Mouse (Mus musculus) heart, adult 2 months (tissue): ENCODE data around the gene Pa2g4. TPM values are rescaled to one million over a fixed set of nuclear protein-coding genes. Genes with fewer than 3 reads are reported as not detected.

Experiments used
- DNase-seq, 2 experiments: peaks; one replicate each; pipeline ENCODE4 v3.0.0; 2021
- H3K27ac ChIP-seq: fragments of 200-600 bp; 2 replicates; pipeline ENCODE4 v1.8.1; 2022
- H3K27me3 ChIP-seq: fragments of 200-500 bp; 2 replicates; pipeline ENCODE4 v1.6.1; 2012; ENCODE audit warnings: mild to moderate bottlenecking, low read length, inconsistent platforms, mixed read lengths; ENCODE audit not compliant: control insufficient read depth, insufficient read depth
- H3K36me3 ChIP-seq: fragments of 200-500 bp; 2 replicates; pipeline ENCODE4 v1.6.1; 2012; ENCODE audit warnings: low read length, inconsistent platforms; ENCODE audit not compliant: control insufficient read depth, insufficient read depth
- H3K4me1 ChIP-seq: fragments of 200-500 bp; 2 replicates; pipeline ENCODE4 v1.6.1; 2011; ENCODE audit warnings: low read length; ENCODE audit not compliant: control insufficient read depth, insufficient read depth
- H3K4me3 ChIP-seq: fragments of 200-600 bp; 2 replicates; pipeline ENCODE4 v1.8.1; 2022
- H3K79me2 ChIP-seq: fragments of 200-500 bp; replicated peaks from 2 replicates; pipeline ENCODE4 v1.6.1; 2012; ENCODE audit warnings: mild to moderate bottlenecking, inconsistent platforms, low read length, moderate library complexity, mixed read lengths; ENCODE audit not compliant: control insufficient read depth, insufficient read depth
- H3K9ac ChIP-seq: fragments of 200-500 bp; 2 replicates; pipeline ENCODE4 v1.6.1; 2012; ENCODE audit warnings: low read depth, mild to moderate bottlenecking, control low read depth, inconsistent platforms, low read length, mixed read lengths
- CTCF ChIP-seq: fragments of 200-600 bp; IDR thresholded peaks from 2 replicates; pipeline ENCODE4 v1.8.1; 2022; ENCODE audit warnings: antibody characterized with exemption, mild to moderate bottlenecking, moderate library complexity
- EP300 ChIP-seq: fragments of 200-500 bp; IDR thresholded peaks from 2 replicates; pipeline ENCODE4 v1.6.1; 2011; ENCODE audit warnings: low read depth, low read length, control low read depth; ENCODE audit not compliant: insufficient read depth
- POLR2A ChIP-seq: fragments of 200-500 bp; IDR thresholded peaks from 2 replicates; pipeline ENCODE4 v1.6.1; 2011; ENCODE audit warnings: mild to moderate bottlenecking, low read depth, low read length, control low read depth; ENCODE audit not compliant: insufficient read depth
- WGBS: fragments of 180-500 bp; shearing (Covaris S2); methylation state at CpG from one replicate; pipeline ENCODE4 v1.1.7; 2018; 5-methylcytosine and 5-hydroxymethylcytosine counted together
- intact Hi-C: fragments of 180-260 bp; cut with DNase I; formaldehyde crosslinking; loops from one replicate; pipeline ENCODE4 v1.15.1; 2025
- polyA plus RNA-seq: library from polyadenylated mRNA; depleted of rRNA; stranded (reverse); fragments of >200 nt; gene quantifications from 2 replicates; pipeline ENCODE4 v1.2.3, GENCODE M21; 2012
- total RNA-seq, 2 experiments: library from RNA; stranded (reverse); gene quantifications; 2 replicates each; pipeline ENCODE4 v1.2.3; 2021

The Pa2g4 gene
- total and polyA plus RNA-seq, 3 experiments, result 19.5 to 44.2 (median 39.4) TPM

DNA sequence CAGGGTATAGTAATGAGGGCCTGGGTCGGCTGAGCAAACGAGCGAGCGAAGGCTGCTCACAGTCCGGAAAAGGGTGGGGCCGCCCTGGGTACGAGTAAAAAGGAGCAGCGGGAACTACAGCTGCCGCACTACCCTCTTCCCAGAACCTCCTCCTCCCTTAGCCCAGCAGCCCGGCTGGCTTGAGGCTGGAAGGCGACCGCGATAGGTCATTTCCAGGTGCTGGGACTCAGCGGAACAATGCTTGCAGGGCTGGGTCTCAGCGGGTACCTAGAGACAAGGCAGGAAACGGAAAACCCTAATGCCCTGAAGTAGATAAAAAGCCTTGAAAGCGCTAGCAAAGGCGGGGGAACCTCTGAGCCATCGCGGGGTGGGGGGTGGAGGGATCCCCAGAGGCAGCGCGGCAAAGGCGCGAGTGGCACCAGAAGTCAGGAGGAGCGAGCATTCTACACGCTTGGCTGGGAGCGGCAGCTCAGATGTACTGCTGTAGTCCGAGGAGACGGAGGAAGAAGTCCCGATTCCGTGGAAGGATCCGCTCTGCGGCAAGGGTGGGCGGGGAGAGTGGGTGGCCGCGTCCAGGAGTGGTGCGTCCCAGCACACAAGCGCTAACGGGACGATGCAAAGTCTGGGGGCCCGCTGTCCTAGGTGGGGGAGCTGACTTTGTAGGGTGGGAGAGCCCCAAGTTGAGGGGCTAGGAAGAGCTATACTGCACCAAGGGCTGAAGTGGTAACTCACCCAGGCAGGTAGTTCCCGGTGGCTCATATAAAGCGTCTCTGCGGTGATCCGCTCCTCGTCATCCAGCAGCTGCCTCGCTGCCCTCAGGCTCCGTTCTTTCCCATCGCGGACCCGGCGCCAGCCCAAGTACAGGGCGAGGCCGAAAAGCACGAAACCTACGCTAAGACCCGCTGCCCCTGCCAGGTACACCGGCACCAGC is 40.8 kb downstream of the Pa2g4 start:
- DNase-seq, result peak; percentile 70 to 74
- Histone ChIP-seq H3K27me3 (no peaks in the 10 kb centered on the region), H3K79me2 (no peaks in the 10 kb centered on the region), H3K4me1 (peaks cover 1% of the 10 kb centered on the region; the same call in 1 of the 2 replicates), H3K4me3 (peak overlapping the region; percentile 100), H3K36me3 (no peaks in the 10 kb centered on the region), H3K27ac (peak overlapping the region; percentile 95), H3K9ac (peak overlapping the region; percentile 81)
- WGBS, result 3% methylated on average over 58 of the region's 58 CpGs
- intact Hi-C loops, result loop anchor here (5.0 kb wide), 2 partner anchors 33 to 113 kb away; partner anchors contain the start of genes Myl6, Nabp2 and Rnf41
- TF ChIP-seq CTCF, result no peak
- TF ChIP-seq EP300, result no peak
- peak; percentile 19; the same call in 1 of the 2 replicates for TF ChIP-seq POLR2A

DNA sequence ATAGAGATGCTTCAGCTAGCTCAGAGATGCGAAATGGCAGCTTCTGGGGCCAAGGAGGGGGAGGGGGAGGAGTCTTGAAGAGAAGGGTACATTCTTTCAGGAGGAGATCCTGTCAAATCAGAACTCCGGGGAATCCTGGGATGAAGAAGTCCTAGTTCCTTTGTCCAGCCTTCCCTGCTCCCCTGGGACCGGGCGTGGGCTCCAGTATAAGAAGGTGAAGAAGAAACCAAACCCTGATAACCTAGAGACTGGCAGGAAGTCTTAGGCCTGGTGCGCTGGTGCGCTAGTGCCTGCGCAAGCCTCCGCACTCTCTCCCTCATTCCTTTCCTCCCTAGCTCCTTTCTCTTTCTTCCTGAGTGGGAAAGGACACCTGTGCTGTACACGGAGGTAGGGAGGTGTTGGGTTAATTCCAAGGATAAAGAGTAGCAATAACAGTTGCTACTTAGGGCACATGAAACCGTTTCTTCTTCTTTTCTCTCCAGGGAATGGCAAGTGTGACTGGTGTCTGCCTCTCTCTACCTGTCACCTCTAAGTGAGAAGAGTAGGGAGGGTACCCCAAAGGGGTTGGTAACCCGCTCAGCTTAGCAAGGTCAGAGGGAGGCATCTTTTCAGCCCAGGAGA is 41.6 kb downstream of the Pa2g4 start:
- Histone ChIP-seq H3K36me3 (no peaks in the 10 kb centered on the region), H3K27ac (peak overlapping the region; percentile 95), H3K27me3 (no peaks in the 10 kb centered on the region), H3K9ac (peak overlapping the region; percentile 81), H3K79me2 (no peaks in the 10 kb centered on the region), H3K4me3 (peak overlapping the region; percentile 100), H3K4me1 (peaks cover 1% of the 10 kb centered on the region; the same call in 1 of the 2 replicates)
- 0 out of 2 replicates have a peak, but pooled peaks have one; percentile 17 for TF ChIP-seq POLR2A
- TF ChIP-seq EP300, result no peak
- WGBS, result 43% methylated on average over 11 of the region's 11 CpGs
- intact Hi-C loops, result no loop called here
- DNase-seq, result peak in 1 of 2 experiments; percentile 31

DNA sequence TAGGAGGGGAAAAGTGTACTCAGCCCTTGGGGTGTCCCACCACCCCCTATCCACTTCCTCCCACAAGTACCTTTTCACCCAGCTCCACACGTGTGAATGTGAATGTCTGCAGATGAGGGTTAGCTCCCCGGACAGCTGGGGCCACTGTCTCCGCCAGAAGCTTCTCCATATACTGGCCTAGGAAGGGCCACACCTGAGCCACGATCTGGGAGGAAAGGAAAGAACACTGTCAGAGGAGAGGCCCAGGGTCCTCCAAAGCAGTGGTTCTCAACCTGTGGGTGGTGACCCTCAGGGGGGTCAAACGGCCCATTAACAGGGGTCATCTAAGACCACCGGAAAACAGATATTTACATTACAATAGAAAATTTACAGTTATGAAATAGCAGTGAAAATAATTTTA is 43.4 kb downstream of the Pa2g4 start:
- Histone ChIP-seq H3K27ac (no peak overlapping the region), H3K27me3 (no peaks in the 10 kb centered on the region), H3K4me3 (no peak overlapping the region), H3K9ac (no peak overlapping the region), H3K36me3 (no peaks in the 10 kb centered on the region), H3K79me2 (no peaks in the 10 kb centered on the region), H3K4me1 (peaks cover 1% of the 10 kb centered on the region; the same call in 1 of the 2 replicates)
- intact Hi-C loops, result no loop called here
- DNase-seq, result no peak
- WGBS, result 83% methylated on average over 6 of the region's 6 CpGs
- TF ChIP-seq EP300 (no peak), CTCF (no peak), POLR2A (no peak)

DNA sequence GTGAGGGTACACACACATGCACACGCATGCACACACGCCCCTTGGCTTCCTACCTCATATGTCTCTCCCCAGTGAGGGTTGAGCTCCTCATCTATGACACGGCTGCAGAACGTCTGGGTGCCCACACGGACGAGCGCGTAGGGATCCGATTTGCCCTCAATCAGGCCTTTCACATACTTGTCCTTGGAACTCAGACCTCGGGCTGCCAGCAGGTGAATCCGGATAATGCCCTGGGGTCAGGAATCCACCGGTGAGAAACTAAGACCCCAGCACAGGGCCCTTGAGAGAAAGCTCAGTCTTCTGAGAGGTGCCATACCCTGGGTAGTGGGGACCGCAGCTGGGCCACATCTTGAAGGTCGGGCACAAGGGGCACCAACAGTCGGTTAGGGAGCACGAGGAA is 45.2 kb downstream of the Pa2g4 start:
- H3K9ac ChIP-seq, result no peak overlapping the region
- intact Hi-C loops, result no loop called here
- H3K4me1 ChIP-seq, result no peaks in the 10 kb centered on the region
- DNase-seq, result no peak
- no peak overlapping the region for H3K4me3 ChIP-seq
- no peaks in the 10 kb centered on the region for H3K27me3 ChIP-seq
- TF ChIP-seq CTCF (no peak), EP300 (no peak), POLR2A (no peak)
- no peaks in the 10 kb centered on the region for H3K79me2 ChIP-seq
- H3K27ac ChIP-seq, result no peak overlapping the region
- WGBS, result 89% methylated on average over 16 of the region's 16 CpGs
- H3K36me3 ChIP-seq, result no peaks in the 10 kb centered on the region

DNA sequence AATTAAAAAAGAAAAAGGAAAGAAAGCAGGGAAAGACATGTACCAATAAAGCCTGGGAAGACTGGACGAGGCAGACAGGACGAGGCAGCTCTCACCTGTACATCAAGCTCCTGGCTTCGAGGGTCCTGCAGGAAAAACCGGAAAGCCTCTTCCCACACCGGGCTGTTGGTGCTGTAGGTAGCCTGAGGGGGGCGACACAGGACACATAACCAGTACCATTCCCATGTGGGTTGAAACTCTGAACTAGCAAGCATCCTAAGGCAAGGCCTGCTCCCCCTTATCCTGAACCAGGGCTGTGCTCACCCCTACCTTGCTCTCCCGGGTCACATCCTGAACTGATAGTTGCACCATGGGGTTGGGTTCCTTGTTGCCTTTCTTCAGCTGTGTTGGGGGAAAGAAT is 47.0 kb downstream of the Pa2g4 start:
- 81% methylated on average over 7 of the region's 7 CpGs for WGBS
- Histone ChIP-seq H3K79me2 (no peaks in the 10 kb centered on the region), H3K9ac (no peak overlapping the region), H3K4me3 (no peak overlapping the region), H3K27me3 (no peaks in the 10 kb centered on the region), H3K4me1 (no peaks in the 10 kb centered on the region), H3K27ac (no peak overlapping the region), H3K36me3 (no peaks in the 10 kb centered on the region)
- TF ChIP-seq EP300 (0 out of 2 replicates have a peak, but pooled peaks have one; percentile 66), CTCF (peak; percentile 78), POLR2A (no peak)
- intact Hi-C loops, result loop anchor here (1.0 kb wide), 1 partner anchor 17 kb away; no protein-coding TSS in a partner anchor
- DNase-seq, result peak; percentile 50 to 70
